Mouse (Mus musculus) CH12.LX (cell line): Measurements from ENCODE around the gene Jtb.

Experiments
- CHD2 ChIP-seq: IDR thresholded peaks from 2 replicates; pipeline ENCODE4 v1.6.1; 2011; ENCODE audit warnings: low read length, improper control_type of control experiment
- CTCF ChIP-seq, 2 experiments: IDR thresholded peaks in 1 of 2; conservative IDR thresholded peaks in 1 of 2; 2 replicates each; pipeline ENCODE4 v1.5.1; 2011 to 2012; ENCODE audit warnings: low read depth in 2 of 2, low read length in 2 of 2, improper control_type of control experiment in 1 of 2, inconsistent platforms in 1 of 2, mild to moderate bottlenecking in 1 of 2, moderate library complexity in 1 of 2
- E2F4 ChIP-seq: IDR thresholded peaks from 2 replicates; pipeline ENCODE4 v1.6.1; 2011; ENCODE audit warnings: low read depth, low read length, improper control_type of control experiment; ENCODE audit not compliant: insufficient replicate concordance
- EP300 ChIP-seq: IDR thresholded peaks from 2 replicates; pipeline ENCODE4 v1.6.1; 2011; ENCODE audit warnings: low read length, improper control_type of control experiment
- GABPA ChIP-seq: IDR thresholded peaks from 2 replicates; pipeline ENCODE4 v1.6.1; 2012; ENCODE audit warnings: low read depth, low read length, improper control_type of control experiment, inconsistent platforms; ENCODE audit not compliant: insufficient replicate concordance
- NELFE ChIP-seq: IDR thresholded peaks from 2 replicates; pipeline ENCODE4 v1.6.1; 2011; ENCODE audit warnings: low read depth, low read length, improper control_type of control experiment
- NRF1 ChIP-seq: IDR thresholded peaks from 2 replicates; pipeline ENCODE4 v1.6.1; 2014; ENCODE audit warnings: low read depth, mild to moderate bottlenecking, inconsistent platforms, low read length, improper control_type of control experiment, moderate library complexity
- POLR2A ChIP-seq: IDR thresholded peaks from 2 replicates; pipeline ENCODE4 v1.6.1; 2011; ENCODE audit warnings: low read depth, mild to moderate bottlenecking, improper control_type of control experiment, low read length
- RAD21 ChIP-seq: IDR thresholded peaks from 2 replicates; pipeline ENCODE4 v1.6.1; 2011; ENCODE audit warnings: low read depth, mild to moderate bottlenecking, low read length, improper control_type of control experiment, moderate library complexity
- SIN3A ChIP-seq: IDR thresholded peaks from 2 replicates; pipeline ENCODE4 v1.6.1; 2012; ENCODE audit warnings: low read length, improper control_type of control experiment, inconsistent platforms
- USF1 ChIP-seq: IDR thresholded peaks from 2 replicates; pipeline ENCODE4 v1.6.1; 2014; ENCODE audit warnings: low read depth, mild to moderate bottlenecking, inconsistent platforms, low read length, improper control_type of control experiment
- ZKSCAN1 ChIP-seq: IDR thresholded peaks from 2 replicates; pipeline ENCODE4 v1.6.1; 2012; ENCODE audit warnings: low read depth, inconsistent platforms, low read length, improper control_type of control experiment, borderline replicate concordance

GRCm38 (mm10) chr3:90264687-90265033 lies 33.3 kb downstream of the Jtb start:
- peak; percentile 30; the same call in 1 of the 2 replicates for TF ChIP-seq NRF1
- TF ChIP-seq GABPA = no peak
- no peak for TF ChIP-seq CTCF (conservative IDR thresholded peaks at IDR 0.05 in 1 of 2, IDR thresholded peaks at IDR 0.05 in 1 of 2; ENCODE audit: low read depth in 2 of 2, low read length in 2 of 2)
- TF ChIP-seq USF1 = no peak
- no peak for TF ChIP-seq NELFE
- peak; percentile 96 for TF ChIP-seq SIN3A
- peak; percentile 47; the same call in 1 of the 2 replicates for TF ChIP-seq POLR2A
- TF ChIP-seq EP300 = peak; percentile 100
- no peak; the same call in 1 of the 2 replicates for TF ChIP-seq ZKSCAN1
- TF ChIP-seq E2F4 = 0 out of 2 replicates have a peak, but pooled peaks have one; percentile 59
- TF ChIP-seq RAD21 = no peak; the same call in 1 of the 2 replicates
- TF ChIP-seq CHD2 = peak; percentile 94
